Mouse (Mus musculus) heart, embryonic 15.5 days (tissue): Measurements from ENCODE around the gene Il34. TPM values are rescaled to one million over a fixed set of nuclear protein-coding genes. Genes with fewer than 3 reads are reported as not detected.

ENCODE experiments used
- ATAC-seq: fragments of 200-750 bp; cut with Nextera tagmentation; replicated peaks from 2 replicates; pipeline ENCODE4 v1.8.0; 2017; ENCODE audit warnings: low read depth, moderate TSS enrichment; ENCODE audit not compliant: insufficient number of reproducible peaks, insufficient read depth, low FRiP score
- H3K27ac ChIP-seq: fragments of 300-500 bp; sonication (generic); 2 replicates; pipeline ENCODE4 v1.5.1; 2015; ENCODE audit warnings: mild to moderate bottlenecking, inconsistent platforms
- H3K27me3 ChIP-seq: fragments of 300-500 bp; sonication (generic); 2 replicates; pipeline ENCODE4 v1.6.1; 2015; ENCODE audit warnings: inconsistent platforms
- H3K36me3 ChIP-seq: fragments of 300-500 bp; sonication (generic); 2 replicates; pipeline ENCODE4 v1.6.1; 2015; ENCODE audit warnings: mild to moderate bottlenecking, inconsistent platforms
- H3K4me1 ChIP-seq: fragments of 300-500 bp; sonication (generic); replicated peaks from 2 replicates; pipeline ENCODE4 v1.6.1; 2015; ENCODE audit warnings: inconsistent platforms
- H3K4me2 ChIP-seq: fragments of 300-500 bp; sonication (generic); 2 replicates; pipeline ENCODE4 v1.6.1; 2015; ENCODE audit warnings: inconsistent platforms, mild to moderate bottlenecking, moderate library complexity
- H3K4me3 ChIP-seq: fragments of 300-500 bp; sonication (generic); 2 replicates; pipeline ENCODE4 v1.5.1; 2015; ENCODE audit warnings: mild to moderate bottlenecking, inconsistent platforms
- H3K9ac ChIP-seq: fragments of 300-500 bp; sonication (generic); 2 replicates; pipeline ENCODE4 v1.6.1; 2015; ENCODE audit warnings: mild to moderate bottlenecking, inconsistent platforms
- H3K9me3 ChIP-seq: fragments of 300-500 bp; sonication (generic); replicated peaks from 2 replicates; pipeline ENCODE4 v1.6.1; 2016; ENCODE audit warnings: inconsistent platforms
- WGBS: fragments of 180-500 bp; shearing (Covaris S2); methylation state at CpG from one replicate; pipeline ENCODE4 v1.1.7; 2015; ENCODE audit warnings: mixed read lengths; 5-methylcytosine and 5-hydroxymethylcytosine counted together
- polyA plus RNA-seq: library from polyadenylated mRNA; unstranded; fragments of >200 nt; fragmentation: Nextera tagmentation; extraction: Ambion mirVana; gene quantifications from 2 replicates; pipeline ENCODE4 v1.2.1, GENCODE M21; 2015

Il34 gene
- polyA plus RNA-seq, 1 experiment from 2014 or later: 0.94 TPM

DNA sequence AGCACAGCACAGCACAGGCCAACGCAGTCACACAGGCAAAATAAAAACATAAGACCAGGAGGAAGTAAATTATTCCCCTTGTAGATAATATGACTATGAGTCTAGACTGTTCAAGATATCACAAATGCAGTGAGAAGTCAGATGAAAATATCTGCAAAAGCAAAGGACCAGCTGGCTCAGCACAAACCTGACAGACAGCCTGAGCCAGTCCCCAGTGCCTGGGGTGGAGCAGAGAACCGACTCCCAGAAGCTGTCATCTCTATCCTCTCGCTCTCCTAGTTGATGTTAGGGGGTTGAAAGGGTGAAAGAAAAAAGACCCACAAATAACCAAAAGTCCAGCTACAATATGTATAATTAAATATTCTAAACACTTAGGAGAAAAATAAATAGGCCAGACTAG is 30.0 kb downstream of the Il34 start:
- ATAC-seq: no peak
- Histone ChIP-seq H3K4me2 (no peak overlapping the region), H3K27me3 (no peaks in the 10 kb centered on the region), H3K4me3 (no peak overlapping the region), H3K9me3 (no peaks in the 10 kb centered on the region), H3K36me3 (no peaks in the 10 kb centered on the region), H3K4me1 (peaks cover 8% of the 10 kb centered on the region; the same call in 1 of the 2 replicates), H3K27ac (no peak overlapping the region), H3K9ac (no peak overlapping the region)
- WGBS: 71% methylated on average over 3 of the region's 3 CpGs

DNA sequence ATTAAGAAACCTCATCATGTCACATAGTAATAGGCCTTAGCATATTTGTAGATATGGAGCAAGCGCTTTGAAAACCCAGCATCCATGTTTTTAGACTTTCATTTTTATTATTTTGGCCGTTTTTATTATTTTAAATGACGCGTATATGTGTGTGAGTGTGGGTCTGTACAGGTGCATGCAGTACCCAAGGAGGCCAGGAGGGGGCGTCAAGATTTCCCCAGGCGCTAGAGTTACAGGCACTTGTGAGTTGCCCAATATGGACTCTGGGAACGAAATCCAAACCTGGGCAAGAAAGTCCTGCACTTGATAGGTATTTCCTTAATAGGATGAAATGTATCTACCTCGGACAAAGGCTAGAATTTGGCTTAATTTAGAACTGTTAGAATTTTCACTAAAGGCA is 30.4 kb downstream of the Il34 start:
- WGBS: 68% methylated on average over 8 of the region's 8 CpGs
- Histone ChIP-seq H3K4me2 (no peak overlapping the region), H3K27ac (no peak overlapping the region), H3K9me3 (no peaks in the 10 kb centered on the region), H3K9ac (no peak overlapping the region), H3K4me3 (no peak overlapping the region), H3K36me3 (no peaks in the 10 kb centered on the region), H3K27me3 (no peaks in the 10 kb centered on the region), H3K4me1 (peaks cover 8% of the 10 kb centered on the region; the same call in 1 of the 2 replicates)
- ATAC-seq: no peak

DNA sequence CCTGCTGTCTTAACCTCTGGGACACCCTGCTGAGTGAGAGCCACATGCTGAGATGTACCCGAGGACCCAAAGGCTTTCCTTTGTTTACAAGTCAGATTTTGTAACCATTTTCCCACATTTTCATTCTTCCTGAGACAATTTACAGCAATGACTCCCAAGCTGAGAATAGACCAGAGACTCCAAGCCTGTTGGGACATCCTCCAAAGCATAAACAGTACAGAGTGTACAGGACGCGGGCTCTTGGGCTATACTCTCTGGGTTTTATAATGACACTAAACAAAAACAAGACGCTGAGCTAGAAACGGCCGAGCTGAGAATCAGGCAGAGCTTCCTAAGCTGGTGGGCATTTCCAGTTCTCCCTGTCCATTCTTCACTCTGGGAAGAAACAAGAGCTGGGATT is 31.0 kb downstream of the Il34 start:
- no peak overlapping the region for H3K4me3 ChIP-seq
- no peak for ATAC-seq
- WGBS: 83% methylated on average over 6 of the region's 6 CpGs

DNA sequence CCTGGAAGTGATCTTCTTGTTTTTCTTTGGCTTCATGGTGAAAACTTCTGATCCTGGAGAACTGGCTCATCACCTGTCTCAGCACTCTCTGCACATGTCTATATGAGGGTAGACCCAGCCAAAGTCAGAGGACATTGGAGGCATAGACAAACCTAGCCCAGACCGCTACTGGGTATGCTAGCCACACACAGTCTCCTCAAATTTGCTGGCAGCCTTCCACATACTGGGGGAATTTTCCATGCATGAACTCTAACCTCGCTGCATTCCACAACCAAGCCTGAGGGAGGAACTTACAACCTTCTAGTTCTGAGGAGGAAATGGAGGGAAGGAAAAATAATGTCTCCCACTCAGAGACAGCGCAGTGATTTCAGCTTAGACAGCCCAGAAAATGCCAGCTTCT is 31.7 kb downstream of the Il34 start:
- H3K4me3 ChIP-seq: no peak overlapping the region
- no peaks in the 10 kb centered on the region for H3K36me3 ChIP-seq
- peaks cover 6% of the 10 kb centered on the region; the same call in 1 of the 2 replicates for H3K4me1 ChIP-seq
- no peak for ATAC-seq
- no peak overlapping the region for H3K27ac ChIP-seq
- WGBS: 47% methylated on average over 3 of the region's 3 CpGs
- no peak overlapping the region for H3K4me2 ChIP-seq
- no peaks in the 10 kb centered on the region for H3K9me3 ChIP-seq
- no peak overlapping the region for H3K9ac ChIP-seq
- H3K27me3 ChIP-seq: no peaks in the 10 kb centered on the region

More for the DNA sequence above, 31.0 kb downstream of the Il34 start:
- Histone ChIP-seq H3K27me3 (no peaks in the 10 kb centered on the region), H3K9me3 (no peaks in the 10 kb centered on the region), H3K27ac (no peak overlapping the region), H3K4me1 (peaks cover 7% of the 10 kb centered on the region; the same call in 1 of the 2 replicates), H3K36me3 (no peaks in the 10 kb centered on the region), H3K9ac (no peak overlapping the region), H3K4me2 (no peak overlapping the region)

DNA sequence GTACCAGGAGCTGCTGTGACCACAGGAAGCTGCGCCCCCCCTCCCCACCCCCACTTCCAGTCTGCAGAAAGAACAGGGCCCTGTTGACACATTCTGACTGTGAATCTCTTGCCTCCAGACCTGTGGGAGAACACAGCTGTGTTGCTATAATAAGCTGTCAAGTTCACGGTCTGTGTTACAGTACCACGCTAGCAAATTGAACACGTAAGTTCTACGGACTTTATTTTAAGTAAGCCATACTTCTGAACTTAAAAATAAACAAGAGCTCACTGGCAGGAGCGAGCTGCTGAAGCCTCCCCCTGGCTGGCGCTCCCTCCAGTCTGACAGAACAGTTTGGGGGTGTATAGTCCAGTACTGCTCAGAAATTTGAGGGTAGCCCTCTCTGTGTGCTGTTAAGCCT is 33.3 kb downstream of the Il34 start:
- H3K9ac ChIP-seq: no peak overlapping the region
- peak overlapping the region; percentile 46; the same call in 1 of the 2 replicates for H3K27ac ChIP-seq
- H3K4me1 ChIP-seq: peaks cover 6% of the 10 kb centered on the region; the same call in 1 of the 2 replicates
- H3K9me3 ChIP-seq: no peaks in the 10 kb centered on the region
- no peak overlapping the region for H3K4me3 ChIP-seq
- H3K36me3 ChIP-seq: no peaks in the 10 kb centered on the region
- H3K27me3 ChIP-seq: no peaks in the 10 kb centered on the region
- ATAC-seq: 0 out of 2 replicates have a peak, but pooled peaks have one; percentile 50
- H3K4me2 ChIP-seq: no peak overlapping the region
- WGBS: 43% methylated on average over 7 of the region's 7 CpGs

DNA sequence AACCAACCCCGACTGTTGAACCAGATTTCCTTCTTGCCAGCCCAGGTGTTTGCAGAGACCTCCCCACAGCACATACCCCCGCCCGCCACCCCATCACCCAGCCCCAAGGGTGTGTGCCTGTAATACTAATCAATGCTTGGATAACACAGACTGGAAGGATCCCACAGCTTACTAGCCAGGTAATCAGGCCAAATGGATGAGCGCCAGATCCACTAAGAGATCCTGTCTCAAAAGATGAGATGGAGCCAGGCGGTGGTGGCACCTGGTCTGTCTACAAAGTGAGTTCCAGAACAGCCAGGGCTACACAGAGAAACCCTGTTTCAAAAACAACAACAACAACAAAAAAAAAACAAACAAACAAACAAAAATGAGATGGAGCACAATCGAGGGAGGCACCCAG is 38.5 kb downstream of the Il34 start:
- H3K36me3 ChIP-seq: no peaks in the 10 kb centered on the region
- H3K27me3 ChIP-seq: no peaks in the 10 kb centered on the region
- H3K4me2 ChIP-seq: no peak overlapping the region
- H3K9ac ChIP-seq: no peak overlapping the region
- no peak for ATAC-seq
- 76% methylated on average over 6 of the region's 6 CpGs for WGBS
- H3K4me1 ChIP-seq: peaks cover 2% of the 10 kb centered on the region; the same call in 1 of the 2 replicates
- H3K27ac ChIP-seq: no peak overlapping the region
- H3K9me3 ChIP-seq: no peaks in the 10 kb centered on the region
- H3K4me3 ChIP-seq: no peak overlapping the region

DNA sequence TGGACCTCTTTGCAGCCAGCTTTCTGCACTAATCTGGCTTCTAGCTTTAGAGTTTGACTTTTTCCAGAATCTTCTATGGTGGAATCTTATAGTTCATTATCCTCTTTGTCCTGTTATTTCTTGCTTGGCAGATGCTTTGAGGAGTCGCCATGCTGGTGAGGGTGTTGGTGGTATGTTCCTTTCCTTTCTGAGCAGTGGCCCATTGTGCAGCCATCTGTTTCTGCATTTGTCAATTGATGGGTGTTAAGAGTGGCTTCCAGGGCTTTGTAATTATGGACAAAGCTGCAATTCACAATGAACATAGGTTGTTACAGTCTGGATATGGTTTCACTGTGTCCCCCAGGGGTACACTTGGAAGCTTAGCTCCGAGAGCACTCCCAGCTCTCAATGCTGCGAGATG is 41.1 kb downstream of the Il34 start:
- H3K27ac ChIP-seq: no peak overlapping the region
- H3K9me3 ChIP-seq: no peaks in the 10 kb centered on the region
- no peak overlapping the region for H3K4me2 ChIP-seq
- no peaks in the 10 kb centered on the region for H3K27me3 ChIP-seq
- 79% methylated on average over 3 of the region's 3 CpGs for WGBS
- no peak overlapping the region for H3K4me3 ChIP-seq
- no peak for ATAC-seq
- H3K4me1 ChIP-seq: peaks cover 10% of the 10 kb centered on the region
- H3K9ac ChIP-seq: no peak overlapping the region
- no peaks in the 10 kb centered on the region for H3K36me3 ChIP-seq

DNA sequence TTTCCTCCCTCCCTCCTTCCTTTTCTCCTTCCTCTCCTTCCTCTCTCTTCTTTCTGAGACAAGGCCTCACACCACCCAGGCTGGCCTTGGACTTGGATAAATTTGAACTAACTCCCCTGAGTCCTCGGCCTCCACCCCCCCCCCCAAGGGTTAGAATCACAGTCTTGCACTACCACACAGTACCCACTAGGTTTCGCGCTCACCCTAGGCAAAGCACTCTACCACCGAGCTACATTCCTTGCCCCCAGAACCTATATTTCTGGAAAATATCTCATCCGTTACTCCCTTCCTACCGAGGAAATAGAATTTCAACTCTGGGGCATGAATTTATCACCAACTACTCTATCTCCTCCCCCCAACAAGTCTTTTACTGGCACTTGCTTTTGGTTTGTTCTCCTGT is 43.7 kb downstream of the Il34 start:
- ATAC-seq: no peak
- Histone ChIP-seq H3K9me3 (no peaks in the 10 kb centered on the region), H3K27ac (no peak overlapping the region; the same call in 1 of the 2 replicates), H3K4me3 (no peak overlapping the region), H3K9ac (no peak overlapping the region), H3K4me2 (no peak overlapping the region), H3K4me1 (peaks cover 10% of the 10 kb centered on the region), H3K27me3 (no peaks in the 10 kb centered on the region), H3K36me3 (no peaks in the 10 kb centered on the region)
- 50% methylated on average over 6 of the region's 6 CpGs for WGBS

DNA sequence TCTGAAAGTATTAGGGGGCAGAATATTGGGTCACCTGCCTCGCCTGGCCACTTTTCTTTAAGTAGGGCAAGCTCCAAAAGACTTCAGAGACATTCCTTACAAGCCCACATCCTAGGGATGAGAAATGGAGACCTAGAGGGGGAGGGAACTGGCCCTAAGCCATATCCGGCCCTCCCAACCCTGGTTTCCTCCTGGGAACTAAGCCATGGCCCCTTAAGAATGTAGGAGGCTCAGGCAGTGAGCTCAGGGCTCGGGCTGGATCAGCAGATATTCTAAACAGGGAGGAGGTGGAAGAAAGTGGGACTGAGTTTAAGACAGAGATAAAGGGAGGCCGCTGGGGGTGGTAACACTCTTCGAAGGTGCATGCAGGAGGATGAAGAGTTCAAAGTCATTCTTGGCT is 44.5 kb downstream of the Il34 start:
- Histone ChIP-seq H3K4me1 (peaks cover 10% of the 10 kb centered on the region), H3K27me3 (no peaks in the 10 kb centered on the region), H3K4me3 (no peak overlapping the region), H3K27ac (peak overlapping the region; percentile 50), H3K9me3 (no peaks in the 10 kb centered on the region), H3K9ac (no peak overlapping the region), H3K36me3 (no peaks in the 10 kb centered on the region), H3K4me2 (no peak overlapping the region)
- 35% methylated on average over 5 of the region's 5 CpGs for WGBS
- ATAC-seq: peak; percentile 76

DNA sequence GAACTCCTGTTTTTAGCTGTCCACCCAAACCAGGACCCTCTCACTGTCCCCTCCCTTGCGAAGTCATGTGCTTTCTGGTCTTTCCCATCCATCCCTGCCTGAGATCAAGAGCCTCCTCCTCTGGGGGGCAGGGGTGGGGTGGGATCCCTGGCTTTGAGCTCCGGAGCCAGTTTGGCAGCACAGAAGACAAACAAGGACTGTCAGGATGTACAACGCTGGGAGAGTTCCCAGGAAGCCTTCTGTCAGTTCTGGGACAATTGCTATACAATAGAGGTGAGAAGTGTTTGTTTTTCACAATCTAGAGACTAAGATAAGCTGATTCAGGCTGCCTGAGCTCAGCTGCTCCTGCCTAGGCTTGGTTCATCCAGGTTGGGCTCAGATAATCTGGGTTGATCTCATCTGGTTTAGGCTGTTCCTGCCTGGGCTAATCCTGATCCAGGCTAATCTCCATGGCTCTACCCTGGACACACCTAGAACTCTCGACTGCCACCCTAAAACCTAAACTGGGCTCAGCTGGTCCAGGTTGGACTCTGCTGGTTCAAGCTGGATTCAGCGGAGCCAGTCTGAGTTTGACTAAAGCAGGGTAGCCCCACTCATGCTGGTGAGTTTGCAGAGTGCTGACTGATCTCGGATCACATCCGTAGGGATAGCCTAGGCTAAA is 45.3 kb downstream of the Il34 start:
- Histone ChIP-seq H3K27ac (peak overlapping the region; percentile 50; the same call in 1 of the 2 replicates), H3K9me3 (no peaks in the 10 kb centered on the region), H3K4me3 (no peak overlapping the region), H3K9ac (no peak overlapping the region), H3K4me1 (peaks cover 10% of the 10 kb centered on the region), H3K4me2 (no peak overlapping the region), H3K27me3 (no peaks in the 10 kb centered on the region), H3K36me3 (no peaks in the 10 kb centered on the region)
- no peak for ATAC-seq
- WGBS: 56% methylated on average over 7 of the region's 7 CpGs

DNA sequence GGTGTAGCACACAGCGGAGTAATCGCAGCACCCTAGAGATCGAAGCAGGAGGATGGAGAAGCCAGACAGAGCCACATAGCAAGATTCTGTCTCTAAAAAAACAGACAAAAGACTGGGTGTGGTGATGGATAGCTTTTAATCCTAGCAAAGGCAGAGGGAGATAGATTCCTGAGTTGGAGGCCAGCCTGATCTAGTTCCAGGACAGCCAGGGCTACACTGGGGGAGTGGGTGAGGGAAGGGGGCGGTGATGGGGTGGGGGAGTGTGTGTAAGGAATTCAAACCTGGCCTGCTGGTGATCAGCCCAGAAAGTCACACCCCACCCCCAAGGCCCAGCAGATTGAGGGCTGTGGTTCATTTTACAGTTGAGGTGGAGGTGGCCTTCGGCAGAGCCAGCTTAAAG is 49.5 kb downstream of the Il34 start:
- no peak overlapping the region for H3K9ac ChIP-seq

DNA sequence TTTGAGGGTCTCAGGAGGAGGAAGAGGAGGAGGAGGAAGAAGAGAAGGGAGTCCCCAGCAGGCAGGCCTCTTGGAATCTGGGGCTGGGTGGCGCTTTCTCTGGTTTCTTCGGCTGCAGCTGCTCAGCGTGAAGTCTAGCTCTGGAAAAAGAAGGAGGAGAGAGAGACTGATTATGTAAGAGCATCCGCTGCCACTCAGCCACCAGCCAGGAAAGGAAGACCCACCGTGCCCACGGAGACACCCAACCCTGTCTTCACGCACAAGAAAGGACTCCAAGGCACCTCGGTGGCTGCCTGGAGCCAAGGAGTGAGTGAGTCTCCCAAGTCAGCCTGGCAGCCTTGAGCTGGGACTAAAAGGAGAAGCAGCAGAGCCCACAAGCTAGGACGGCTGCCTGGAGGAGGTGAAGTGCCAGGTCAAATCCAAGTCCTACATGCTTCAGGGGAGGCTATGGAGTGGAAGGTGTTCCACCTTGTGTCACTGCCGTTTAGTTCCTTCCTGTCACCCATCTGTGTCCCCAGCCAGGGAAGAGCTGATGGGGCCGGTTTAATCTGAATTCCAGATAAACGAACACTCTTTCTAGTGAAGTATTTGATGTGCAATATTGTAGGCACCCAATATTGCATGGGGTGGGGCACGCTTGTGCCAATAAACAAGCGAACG is 50.1 kb downstream of the Il34 start:
- no peak for ATAC-seq
- H3K36me3 ChIP-seq: no peaks in the 10 kb centered on the region
- H3K4me1 ChIP-seq: peaks cover 5% of the 10 kb centered on the region; the same call in 1 of the 2 replicates
- H3K9me3 ChIP-seq: no peaks in the 10 kb centered on the region
- no peaks in the 10 kb centered on the region for H3K27me3 ChIP-seq
- no peak overlapping the region for H3K4me2 ChIP-seq
- WGBS: 52% methylated on average over 15 of the region's 15 CpGs
- H3K4me3 ChIP-seq: no peak overlapping the region
- no peak overlapping the region for H3K27ac ChIP-seq
- no peak overlapping the region for H3K9ac ChIP-seq

More for the DNA sequence above, 49.5 kb downstream of the Il34 start:
- H3K27me3 ChIP-seq: no peaks in the 10 kb centered on the region
- peaks cover 8% of the 10 kb centered on the region for H3K4me1 ChIP-seq
- H3K4me3 ChIP-seq: no peak overlapping the region
- H3K4me2 ChIP-seq: no peak overlapping the region
- H3K9me3 ChIP-seq: no peaks in the 10 kb centered on the region
- WGBS: 72% methylated on average over 5 of the region's 5 CpGs
- ATAC-seq: no peak
- H3K36me3 ChIP-seq: no peaks in the 10 kb centered on the region
- no peak overlapping the region for H3K27ac ChIP-seq
